Mouse (Mus musculus) heart, embryonic 16.5 days (tissue): ENCODE measurements around the gene Eif3l. TPM values are rescaled to one million over a fixed set of nuclear protein-coding genes. Genes with fewer than 3 reads are reported as not detected.

Experiments used
- ATAC-seq: fragments of 200-750 bp; cut with Nextera tagmentation; replicated peaks from 2 replicates; pipeline ENCODE4 v1.8.0; 2017; ENCODE audit warnings: moderate number of reproducible peaks; ENCODE audit not compliant: insufficient read depth, low FRiP score; ENCODE audit errors: extremely low read depth
- H3K27ac ChIP-seq: fragments of 300-500 bp; sonication (generic); 2 replicates; pipeline ENCODE4 v1.5.1; 2014; ENCODE audit warnings: mild to moderate bottlenecking, low read length, control low read depth, moderate library complexity
- H3K27me3 ChIP-seq: fragments of 300-500 bp; sonication (generic); 2 replicates; pipeline ENCODE4 v1.6.1; 2014; ENCODE audit warnings: low read length, mixed read lengths; ENCODE audit not compliant: control insufficient read depth, insufficient read depth
- H3K36me3 ChIP-seq: fragments of 300-500 bp; sonication (generic); 2 replicates; pipeline ENCODE4 v1.6.1; 2014; ENCODE audit not compliant: control insufficient read depth, insufficient read depth
- H3K4me1 ChIP-seq: fragments of 300-500 bp; sonication (generic); 2 replicates; pipeline ENCODE4 v1.6.1; 2014; ENCODE audit warnings: low read length, mixed read lengths; ENCODE audit not compliant: control insufficient read depth, insufficient read depth
- H3K4me2 ChIP-seq: fragments of 300-500 bp; sonication (generic); 2 replicates; pipeline ENCODE4 v1.6.1; 2014; ENCODE audit warnings: low read depth, mild to moderate bottlenecking, control low read depth, low read length
- H3K4me3 ChIP-seq: fragments of 300-500 bp; sonication (generic); 2 replicates; pipeline ENCODE4 v1.5.1; 2014; ENCODE audit warnings: mild to moderate bottlenecking, control low read depth, low read length
- H3K9ac ChIP-seq: fragments of 300-500 bp; sonication (generic); 2 replicates; pipeline ENCODE4 v1.6.1; 2014; ENCODE audit warnings: low read length, control low read depth
- H3K9me3 ChIP-seq: fragments of 300-500 bp; sonication (generic); replicated peaks from 2 replicates; pipeline ENCODE4 v1.6.1; 2016; ENCODE audit warnings: low read length; ENCODE audit not compliant: control insufficient read depth
- WGBS: fragments of 180-500 bp; shearing (Covaris S2); extraction: QIAGEN DNeasy Blood & Tissue Kit; methylation state at CpG from one replicate; pipeline ENCODE4 v1.1.7; 2014; 5-methylcytosine and 5-hydroxymethylcytosine counted together
- polyA plus RNA-seq: library from polyadenylated mRNA; unstranded; fragments of >200 nt; fragmentation: Nextera tagmentation; extraction: Ambion mirVana; gene quantifications from 2 replicates; pipeline ENCODE4 v1.2.1, GENCODE M21; 2015

Eif3l gene
- polyA plus RNA-seq, 1 experiment from 2014 or later = 161 TPM

- H3K36me3 ChIP-seq = peaks cover 18% of the 10 kb centered on the region
- no peak overlapping the region for H3K9ac ChIP-seq
- ATAC-seq = no peak
- peaks cover 15% of the 10 kb centered on the region for H3K4me1 ChIP-seq
- H3K27ac ChIP-seq = no peak overlapping the region
- no peaks in the 10 kb centered on the region for H3K27me3 ChIP-seq
- no peak overlapping the region for H3K4me2 ChIP-seq
- no peaks in the 10 kb centered on the region for H3K9me3 ChIP-seq
- no peak overlapping the region for H3K4me3 ChIP-seq
These were observed 1.2 kb upstream of the Eif3l start for GRCm38 (mm10) chr15:79073752-79074151.

GRCm38 (mm10) chr15:79074446-79074845 is 533 bp upstream of the Eif3l start:
- Histone ChIP-seq H3K9me3 (no peaks in the 10 kb centered on the region), H3K9ac (peak overlapping the region; percentile 71), H3K27ac (peak overlapping the region; percentile 85), H3K4me2 (peak overlapping the region; percentile 96), H3K4me1 (peaks cover 15% of the 10 kb centered on the region), H3K27me3 (no peaks in the 10 kb centered on the region), H3K4me3 (peak overlapping the region; percentile 98), H3K36me3 (peaks cover 25% of the 10 kb centered on the region)
- WGBS = 32% methylated on average over 10 of the region's 10 CpGs
- no peak for ATAC-seq

GRCm38 (mm10) chr15:79075658-79076365 is 833 bp downstream of the Eif3l start:
- Histone ChIP-seq H3K27ac (no peak overlapping the region), H3K4me3 (peak overlapping the region; percentile 98), H3K4me1 (peaks cover 15% of the 10 kb centered on the region), H3K36me3 (peaks cover 36% of the 10 kb centered on the region), H3K9me3 (no peaks in the 10 kb centered on the region), H3K27me3 (no peaks in the 10 kb centered on the region), H3K9ac (peak overlapping the region; percentile 94), H3K4me2 (peak overlapping the region; percentile 96)
- WGBS = 30% methylated on average over 15 of the region's 15 CpGs
- ATAC-seq = no peak

DNA sequence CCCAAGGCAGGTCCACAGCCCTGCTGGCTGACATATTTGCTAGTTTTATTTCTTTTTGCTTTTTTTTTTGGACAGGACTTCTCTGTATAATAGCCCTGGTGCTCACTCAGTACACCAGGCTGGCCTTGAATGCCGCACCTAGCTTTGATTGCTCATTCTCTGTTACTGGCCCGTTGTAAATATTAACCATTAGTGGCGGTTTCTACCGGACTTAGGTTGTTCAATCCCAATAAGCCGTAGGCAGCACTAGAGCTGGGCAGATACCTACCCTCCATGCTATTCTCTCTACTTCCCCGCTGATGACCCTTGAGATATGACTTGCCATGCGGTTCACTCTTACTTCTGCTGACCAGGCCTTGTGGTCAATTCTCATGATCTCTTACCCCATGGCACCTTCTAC is 4.6 kb downstream of the Eif3l start:
- Histone ChIP-seq H3K36me3 (peaks cover 73% of the 10 kb centered on the region), H3K27ac (no peak overlapping the region), H3K4me2 (no peak overlapping the region), H3K9ac (no peak overlapping the region), H3K4me1 (peaks cover 11% of the 10 kb centered on the region), H3K27me3 (no peaks in the 10 kb centered on the region), H3K4me3 (no peak overlapping the region), H3K9me3 (no peaks in the 10 kb centered on the region)
- no peak for ATAC-seq
- WGBS = 93% methylated on average over 7 of the region's 7 CpGs

DNA sequence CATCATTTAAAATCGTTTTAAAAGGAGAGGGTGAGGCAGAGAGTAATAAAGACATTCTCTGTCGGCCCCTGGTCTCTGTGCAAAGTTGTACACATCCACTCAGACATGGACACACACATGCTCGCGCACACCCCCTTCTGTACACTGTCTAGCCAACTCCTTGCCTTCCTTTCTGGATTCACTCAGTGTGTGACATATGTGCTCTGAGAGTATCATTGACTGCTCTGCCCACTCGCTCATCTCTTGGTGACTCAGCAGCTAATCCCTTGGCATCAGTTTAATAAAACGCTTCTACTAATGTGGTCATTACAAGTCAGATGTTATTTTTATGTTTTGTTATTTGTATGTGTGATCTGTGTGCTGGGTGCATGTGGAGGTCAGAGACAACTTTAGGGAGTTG is 17.3 kb downstream of the Eif3l start:
- 85% methylated on average over 6 of the region's 6 CpGs for WGBS
- H3K4me1 ChIP-seq = peaks cover 11% of the 10 kb centered on the region
- no peak for ATAC-seq
- H3K27me3 ChIP-seq = no peaks in the 10 kb centered on the region
- no peaks in the 10 kb centered on the region for H3K9me3 ChIP-seq
- peaks cover 54% of the 10 kb centered on the region for H3K36me3 ChIP-seq
- no peak overlapping the region for H3K4me2 ChIP-seq
- no peak overlapping the region for H3K4me3 ChIP-seq
- no peak overlapping the region for H3K9ac ChIP-seq
- H3K27ac ChIP-seq = no peak overlapping the region

DNA sequence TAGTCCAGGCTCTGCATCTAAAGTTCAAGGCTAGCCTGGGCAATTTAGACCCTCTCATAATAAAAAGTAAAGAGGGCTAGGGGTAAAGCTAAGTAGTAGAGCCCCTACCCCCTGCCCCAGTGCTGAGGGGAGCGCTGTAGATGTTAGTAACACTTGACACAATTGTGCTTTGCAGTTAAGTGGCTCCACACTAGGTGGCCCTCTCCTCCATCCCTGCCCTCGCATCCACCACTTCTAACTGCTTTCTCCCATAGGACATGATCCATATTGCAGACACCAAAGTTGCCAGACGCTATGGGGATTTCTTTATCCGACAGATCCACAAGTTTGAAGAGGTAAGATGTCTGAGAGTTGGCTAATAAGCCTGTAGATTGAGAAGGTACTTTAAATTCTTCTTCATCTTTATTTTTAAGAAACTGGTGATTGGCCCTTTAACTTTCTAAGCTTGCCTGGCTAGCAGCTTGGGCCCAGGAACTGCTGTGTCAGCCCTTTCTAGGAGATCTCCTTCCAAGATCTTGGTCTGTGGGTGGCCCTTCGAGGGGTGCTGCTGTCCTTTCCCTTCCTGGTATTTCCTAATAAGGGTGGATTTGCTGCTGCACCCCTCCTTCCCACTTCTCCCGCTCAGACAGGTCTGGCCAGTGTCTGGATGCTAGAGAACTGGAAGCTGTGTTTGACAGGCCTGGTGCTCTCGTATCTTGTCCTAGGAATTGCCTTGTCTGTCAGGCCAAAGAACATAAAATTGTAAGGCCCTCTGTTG is 18.3 kb downstream of the Eif3l start:
- Histone ChIP-seq H3K4me3 (no peak overlapping the region), H3K27me3 (no peaks in the 10 kb centered on the region), H3K4me1 (peaks cover 21% of the 10 kb centered on the region), H3K4me2 (no peak overlapping the region), H3K9me3 (no peaks in the 10 kb centered on the region), H3K36me3 (peaks cover 47% of the 10 kb centered on the region), H3K9ac (0 out of 2 replicates have a peak overlapping the region, but pooled peaks have one; percentile 25), H3K27ac (no peak overlapping the region)
- ATAC-seq = no peak
- WGBS = 45% methylated on average over 7 of the region's 7 CpGs

DNA sequence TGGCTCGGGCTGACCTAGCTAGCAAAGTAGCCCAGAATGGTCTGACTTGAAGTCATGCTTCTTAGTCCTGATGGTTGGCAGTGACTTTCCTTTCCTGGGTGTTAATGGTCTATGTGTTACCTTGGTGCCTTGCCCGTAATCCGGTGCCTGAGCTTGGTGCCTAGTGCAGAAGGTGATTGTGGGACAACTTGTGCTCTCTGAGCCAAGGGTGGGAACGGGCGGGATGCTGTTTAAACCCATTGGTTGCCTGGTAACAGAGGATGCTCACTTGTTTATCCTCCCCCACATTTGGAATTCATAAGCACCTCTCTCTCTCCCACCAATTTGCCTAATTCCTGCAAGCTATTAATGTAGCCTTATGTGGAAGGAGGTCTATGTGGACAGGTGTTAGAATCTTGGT is 20.5 kb downstream of the Eif3l start:
- Histone ChIP-seq H3K4me1 (peaks cover 42% of the 10 kb centered on the region), H3K36me3 (peaks cover 30% of the 10 kb centered on the region), H3K9ac (no peak overlapping the region), H3K27me3 (no peaks in the 10 kb centered on the region), H3K9me3 (no peaks in the 10 kb centered on the region), H3K27ac (no peak overlapping the region), H3K4me3 (no peak overlapping the region), H3K4me2 (no peak overlapping the region)
- ATAC-seq = no peak
- 84% methylated on average over 5 of the region's 5 CpGs for WGBS

DNA sequence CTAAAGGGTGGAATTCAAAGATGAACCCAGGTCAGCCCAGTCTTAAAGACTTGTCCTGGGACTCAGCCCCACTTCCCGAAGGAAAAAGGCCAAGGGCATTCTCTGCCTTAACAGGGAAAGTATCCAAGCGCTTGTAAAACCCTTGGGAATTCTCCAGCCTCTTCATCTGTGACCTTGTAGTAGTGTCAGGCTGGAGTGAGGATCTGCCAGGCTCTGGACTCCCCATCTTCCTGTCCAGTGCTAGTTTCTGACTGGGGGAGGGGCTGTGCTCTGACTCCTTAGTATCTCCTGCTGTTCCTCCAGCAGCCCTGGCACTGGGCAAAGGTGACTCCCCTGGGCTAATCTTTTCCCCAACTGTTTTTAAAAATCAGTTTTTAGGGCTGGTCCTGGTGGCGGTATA is 21.6 kb downstream of the Eif3l start:
- H3K9me3 ChIP-seq = no peaks in the 10 kb centered on the region
- peak overlapping the region; percentile 68 for H3K9ac ChIP-seq
- no peak overlapping the region for H3K4me3 ChIP-seq
- 43% methylated on average over 3 of the region's 3 CpGs for WGBS
- peak overlapping the region; percentile 99 for H3K27ac ChIP-seq
- no peak overlapping the region for H3K4me2 ChIP-seq
- H3K27me3 ChIP-seq = no peaks in the 10 kb centered on the region
- H3K4me1 ChIP-seq = peaks cover 53% of the 10 kb centered on the region
- ATAC-seq = no peak
- peaks cover 24% of the 10 kb centered on the region for H3K36me3 ChIP-seq

GRCm38 (mm10) chr15:79097135-79097534 is 22.2 kb downstream of the Eif3l start:
- ATAC-seq = peak; percentile 22; the same call in 1 of the 2 replicates
- peak overlapping the region; percentile 53 for H3K4me2 ChIP-seq
- WGBS = 11% methylated on average over 2 of the region's 2 CpGs
- H3K27ac ChIP-seq = peak overlapping the region; percentile 99
- no peaks in the 10 kb centered on the region for H3K9me3 ChIP-seq
- H3K4me3 ChIP-seq = no peak overlapping the region
- H3K9ac ChIP-seq = peak overlapping the region; percentile 68
- H3K27me3 ChIP-seq = no peaks in the 10 kb centered on the region
- peaks cover 54% of the 10 kb centered on the region for H3K4me1 ChIP-seq
- peaks cover 18% of the 10 kb centered on the region; the same call in 1 of the 2 replicates for H3K36me3 ChIP-seq
